Mouse (Mus musculus) midbrain, embryonic 12.5 days (tissue): ENCODE measurements around the gene Olfr464. TPM values are rescaled to one million over a fixed set of nuclear protein-coding genes. Genes with fewer than 3 reads are reported as not detected.

Experiments used
- polyA plus RNA-seq: library from polyadenylated mRNA; unstranded; fragments of >200 nt; fragmentation: Nextera tagmentation; extraction: Ambion mirVana; gene quantifications from 2 replicates; pipeline ENCODE4 v1.2.1, GENCODE M21; 2016

The Olfr464 gene
- polyA plus RNA-seq, 1 experiment from 2014 or later, result not detected

Other genes with a start within 250 kb of the Olfr464 start
- gene Supt4a, start 183.4 kb downstream of the Olfr464 start, polyA plus RNA-seq, result 139 and 145 TPM in 2 replicates
- 40.6 and 43.5 TPM in 2 replicates for gene Tspoap1, start 160.4 kb downstream of the Olfr464 start, polyA plus RNA-seq
- 0.97 and 1.2 TPM in 2 replicates for gene Mpo, start 127.4 kb downstream of the Olfr464 start, polyA plus RNA-seq
- 0.99 and 1.0 TPM in 2 replicates for gene Lpo, start 92.7 kb downstream of the Olfr464 start, polyA plus RNA-seq
- gene Mks1, start 67.8 kb downstream of the Olfr464 start, polyA plus RNA-seq, result 14.8 and 18.8 TPM in 2 replicates
- not detected in 2 replicates for gene Epx, start 45.4 kb downstream of the Olfr464 start, polyA plus RNA-seq
- gene Olfr462, start 28.7 kb downstream of the Olfr464 start, polyA plus RNA-seq, result not detected in 2 replicates
- gene Olfr463, start 23.6 kb downstream of the Olfr464 start, polyA plus RNA-seq, result not detected in 2 replicates
- gene Dynll2, start 66.6 kb upstream of the Olfr464 start, polyA plus RNA-seq, result 38.1 and 40.8 TPM in 2 replicates
- gene Srsf1, start 126.4 kb upstream of the Olfr464 start, polyA plus RNA-seq, result 484 and 550 TPM in 2 replicates
- gene Vezf1, start 147.3 kb upstream of the Olfr464 start, polyA plus RNA-seq, result 88.6 and 95.5 TPM in 2 replicates
- gene Cuedc1, start 177.1 kb upstream of the Olfr464 start, polyA plus RNA-seq, result 40.5 and 45.7 TPM in 2 replicates